Mouse (Mus musculus): Measurements from ENCODE around the gene Gas2.

The Gas2 gene

DNA sequence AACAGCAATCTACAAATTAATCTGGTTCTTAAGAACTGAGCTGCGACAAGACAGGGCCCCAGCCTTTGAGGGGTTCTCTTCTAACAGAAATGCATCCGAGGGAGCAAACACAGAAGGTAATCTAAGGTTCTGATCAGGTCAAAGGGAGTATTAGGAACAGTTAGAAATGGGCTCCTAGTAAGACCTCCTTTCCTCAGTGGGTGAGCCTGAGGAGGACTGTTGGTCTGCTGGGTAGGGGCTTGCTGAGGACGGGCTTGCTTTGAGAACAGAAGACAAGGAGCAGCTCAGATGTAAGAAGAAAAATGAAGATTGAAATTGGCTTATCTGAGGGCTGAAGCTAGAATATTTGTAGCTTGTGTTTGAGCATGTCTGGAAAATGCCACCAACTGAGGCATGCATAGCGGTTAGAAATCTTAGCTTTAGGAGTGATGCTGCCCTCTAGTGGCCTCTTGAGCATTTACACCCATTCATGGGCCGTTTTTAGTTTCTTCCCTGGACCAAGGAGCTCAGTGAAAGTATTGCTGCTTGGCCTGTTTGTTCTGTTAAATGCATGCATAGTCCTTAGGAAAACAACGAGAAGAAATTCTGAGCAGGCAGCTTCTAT lies 110.5 kb downstream of the Gas2 start:
- peak; percentile 56 for DNase-seq

DNA sequence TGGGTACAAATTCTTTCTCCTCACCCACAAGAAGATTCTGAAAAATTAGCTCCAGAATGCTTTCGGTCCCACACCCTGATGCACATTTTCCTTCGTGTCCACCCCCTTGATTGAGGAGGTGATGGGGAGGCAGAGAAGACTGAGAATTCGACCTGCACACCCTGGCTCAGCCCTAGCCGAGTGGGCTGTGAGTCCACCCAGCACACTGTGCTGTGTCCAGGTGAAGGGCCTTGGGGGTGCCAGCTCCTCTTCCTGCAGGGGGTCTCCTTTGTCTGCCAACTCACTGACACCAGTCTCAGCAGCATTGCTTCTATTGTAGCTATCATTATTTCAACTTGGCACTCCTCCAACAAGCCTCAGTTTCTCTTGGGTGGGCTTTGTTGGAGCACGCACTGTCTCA lies 111.3 kb downstream of the Gas2 start:
- DNase-seq, result no peak

DNA sequence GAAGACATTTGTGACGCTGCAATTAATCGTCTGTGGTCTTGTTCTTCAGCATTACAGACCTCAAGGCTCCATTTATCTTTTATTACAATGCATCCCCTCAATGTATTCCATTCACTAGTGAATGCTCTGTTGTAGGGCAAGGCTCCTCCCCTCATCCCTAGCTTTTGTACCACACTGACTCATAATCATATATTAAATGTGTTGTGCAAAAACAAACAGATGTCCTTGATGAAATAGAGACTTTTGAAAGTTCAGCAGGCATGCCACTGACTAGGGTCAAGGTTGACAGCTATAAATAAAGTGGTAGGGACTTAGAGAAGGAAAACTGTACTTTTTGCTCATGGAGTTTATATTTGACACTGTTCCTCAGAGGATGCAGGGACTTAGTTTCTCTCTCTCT lies 111.7 kb downstream of the Gas2 start:
- no peak for DNase-seq

DNA sequence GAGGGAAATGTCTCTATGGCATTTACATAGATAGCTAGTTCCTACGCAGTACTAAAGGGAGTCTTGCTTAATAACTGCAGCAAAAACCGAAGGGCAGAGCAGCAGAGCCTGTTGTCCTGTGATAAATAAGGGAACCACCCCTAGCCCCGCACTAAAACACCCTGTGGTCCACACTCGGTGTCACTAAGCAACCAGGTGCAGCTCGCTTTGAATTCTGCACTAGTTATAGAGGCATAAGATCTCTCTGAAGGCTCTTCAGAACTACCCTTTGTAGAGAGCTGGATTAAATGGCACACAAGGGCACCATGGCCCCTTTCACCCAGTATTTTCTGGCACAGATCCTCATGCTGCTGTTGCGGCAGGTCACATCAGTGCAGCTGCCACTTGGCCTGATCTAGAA lies 113.4 kb downstream of the Gas2 start:
- no peak for DNase-seq

DNA sequence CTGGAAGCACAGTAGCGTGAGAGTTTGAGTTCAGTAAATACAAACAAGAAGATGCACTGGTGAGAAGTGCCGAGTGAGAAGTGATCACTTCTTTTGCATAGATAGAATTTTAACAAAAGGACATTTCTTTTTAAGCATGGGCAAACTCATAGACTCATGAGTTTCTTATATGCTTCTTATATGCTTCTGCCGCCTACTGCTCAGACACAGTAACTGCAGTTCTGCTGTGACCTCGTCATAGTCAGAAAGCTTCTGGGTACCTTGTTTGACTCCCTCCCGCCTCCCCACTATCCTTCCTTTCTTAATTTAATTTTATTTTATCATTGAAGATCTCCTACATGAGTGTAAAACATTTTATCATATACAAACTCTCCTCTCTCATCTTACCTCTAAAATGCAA lies 117.5 kb downstream of the Gas2 start:
- peak; percentile 18 for DNase-seq

- no peak for DNase-seq
These were observed 120.5 kb downstream of the Gas2 start for GRCm38 (mm10) chr7:51982303-51982702.

DNA sequence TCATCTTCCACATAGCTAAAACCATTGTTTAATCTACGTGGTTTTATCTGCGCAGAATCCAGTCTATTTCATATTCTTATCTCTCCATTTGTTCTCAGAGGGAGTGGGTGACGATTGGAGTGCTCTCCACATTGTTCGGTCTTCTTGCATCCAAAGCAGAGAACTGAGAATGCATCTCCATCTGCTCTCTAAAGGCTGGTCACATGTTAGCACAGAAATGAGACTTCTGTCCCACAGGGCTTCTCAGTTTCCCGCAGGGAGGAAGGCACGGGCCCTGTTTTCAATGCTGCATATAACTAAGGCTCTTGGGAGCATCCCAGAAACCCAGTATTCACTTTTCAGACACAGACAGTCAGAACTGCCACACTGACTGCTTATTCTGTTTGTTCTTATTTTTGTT lies 123.9 kb downstream of the Gas2 start:
- DNase-seq, result no peak

- no peak for DNase-seq
These were observed 125.1 kb downstream of the Gas2 start for GRCm38 (mm10) chr7:51986909-51987308.

DNA sequence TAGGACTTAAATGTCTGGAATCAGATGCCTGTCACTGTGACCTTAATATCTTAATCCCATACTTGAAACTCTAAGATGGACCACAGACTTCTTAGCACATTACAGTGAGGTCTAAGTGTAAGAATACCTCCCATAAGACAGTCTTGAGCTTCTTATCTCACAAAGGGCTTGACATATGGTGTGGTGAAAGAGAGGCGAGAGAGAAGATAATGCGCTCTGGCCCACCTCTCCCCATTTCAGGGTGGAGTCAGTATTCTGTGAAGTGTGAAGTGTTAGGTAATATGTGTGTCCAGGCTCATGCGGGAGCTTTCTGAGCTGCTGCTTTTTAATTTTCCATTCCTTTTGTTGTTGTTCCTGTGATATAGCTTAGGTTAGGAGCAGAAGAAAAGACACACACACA lies 129.2 kb downstream of the Gas2 start:
- no peak for DNase-seq

- peak; percentile 94 for DNase-seq
These were observed 143.9 kb downstream of the Gas2 start, which contains the start of gene Svip for GRCm38 (mm10) chr7:52005511-52006295. Gene Svip, minus strand, starts transcription at chr7:52006018.

DNA sequence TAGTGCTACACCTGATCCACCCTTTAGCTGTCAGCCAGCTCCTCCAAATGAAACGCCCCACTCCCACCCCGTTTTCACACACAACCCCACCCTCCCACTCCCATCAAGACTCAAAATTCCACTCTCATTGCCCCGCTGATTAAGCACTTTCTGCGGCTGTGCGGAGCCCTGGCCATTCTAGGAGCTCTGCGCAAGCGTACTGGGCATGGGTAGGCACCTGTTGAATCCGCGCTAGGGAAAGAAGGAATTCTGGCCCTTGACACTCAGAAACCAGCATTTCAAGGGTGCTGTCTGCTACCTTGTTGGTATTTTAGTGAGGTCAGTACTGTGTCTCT lies 144.4 kb downstream of the Gas2 start:
- DNase-seq, result no peak

- no peak for DNase-seq
These were observed 145.3 kb downstream of the Gas2 start for GRCm38 (mm10) chr7:52007138-52007537.

- no peak for DNase-seq
These were observed 151.6 kb downstream of the Gas2 start for GRCm38 (mm10) chr7:52013457-52013856.

DNA sequence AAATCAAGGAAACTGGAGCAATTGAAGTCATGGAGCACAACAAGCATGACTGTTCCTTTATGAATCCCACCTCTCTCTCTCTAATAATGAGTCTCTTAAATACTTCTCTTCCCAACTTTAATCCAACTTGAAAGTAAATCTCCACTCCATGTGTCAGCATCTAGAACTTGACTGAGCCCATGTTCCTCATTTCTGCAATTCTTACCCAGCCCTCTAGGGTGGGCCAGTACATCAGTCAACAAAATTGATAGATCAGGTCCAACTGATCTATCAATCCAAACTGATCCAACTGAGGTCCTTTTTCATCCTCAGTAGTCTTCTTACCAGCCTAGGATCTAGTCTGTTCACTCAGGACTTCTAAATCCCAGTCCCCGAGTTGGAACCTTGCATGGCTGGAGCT lies 153.4 kb downstream of the Gas2 start:
- no peak for DNase-seq

GRCm38 (mm10) chr7:52015628-52016027 lies 153.8 kb downstream of the Gas2 start, which contains the start of gene 1700015G11Rik:
Gene 1700015G11Rik, minus strand, starts transcription at chr7:52015728.
- no peak for DNase-seq

DNA sequence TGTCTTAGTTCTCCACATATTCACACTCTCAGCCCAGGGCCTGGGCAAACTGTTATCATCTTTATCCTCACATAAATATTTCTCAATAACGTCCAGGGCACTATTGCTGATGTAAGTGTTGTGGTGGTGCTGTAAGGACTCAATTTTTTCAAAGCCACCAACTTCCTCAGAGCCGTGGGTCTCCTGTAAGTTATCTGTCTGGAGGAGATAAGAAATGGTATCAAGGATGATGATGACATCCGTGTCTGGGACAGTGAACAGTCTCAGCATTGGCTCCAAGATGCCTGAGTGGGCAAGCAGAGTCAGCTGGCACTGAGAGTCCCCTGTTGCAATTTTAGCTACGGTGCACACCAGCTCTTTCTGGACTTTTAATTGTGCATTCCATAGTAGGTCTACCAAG lies 160.2 kb downstream of the Gas2 start:
- no peak for DNase-seq

GRCm38 (mm10) chr7:52024050-52024626 lies 162.3 kb downstream of the Gas2 start:
- no peak for DNase-seq

DNA sequence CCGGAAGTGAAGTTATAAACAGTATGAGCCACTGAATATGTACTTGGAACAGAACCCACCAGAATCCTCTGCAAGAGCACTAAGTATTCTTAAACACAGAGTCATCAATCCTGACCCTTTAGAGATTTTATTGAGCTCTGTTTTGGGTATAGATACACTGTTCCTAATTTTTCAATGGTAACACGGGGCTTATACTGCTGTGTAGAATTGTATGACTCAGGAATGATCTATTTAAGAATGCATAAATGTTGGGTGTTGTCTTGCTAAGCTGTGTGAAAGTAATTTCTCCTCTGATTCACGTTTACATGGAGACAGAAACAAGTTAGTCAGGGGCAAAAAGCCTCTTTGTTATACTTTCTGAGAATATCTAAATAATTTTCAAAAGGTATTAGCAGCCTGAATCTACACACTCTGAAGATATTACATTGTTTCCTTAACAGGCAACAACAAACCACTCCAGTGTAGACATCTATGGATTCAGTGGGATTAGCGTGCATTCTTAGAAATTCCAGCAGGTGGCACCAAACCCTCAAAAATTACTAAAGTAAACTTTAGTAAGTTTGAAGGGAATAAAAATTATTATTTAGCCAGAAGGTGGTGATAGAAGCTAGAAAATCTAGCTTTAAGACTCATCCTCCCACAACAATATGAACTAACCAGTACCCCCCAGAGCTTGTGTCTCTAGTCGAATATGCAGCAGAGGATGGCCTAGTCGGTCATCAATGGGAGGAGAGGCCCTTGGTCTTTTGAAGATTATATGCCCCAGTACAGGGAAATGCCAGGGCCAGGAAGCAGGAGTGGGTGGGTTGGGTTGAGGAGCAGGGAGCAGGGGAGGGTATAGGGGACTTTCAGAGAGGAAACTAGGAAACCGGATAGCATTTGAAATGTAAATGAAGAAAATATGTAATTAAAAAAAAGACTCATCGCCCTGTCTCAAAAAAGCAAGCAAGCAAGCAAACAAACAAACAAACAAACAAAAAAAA lies 176.1 kb downstream of the Gas2 start:
- DNase-seq, result peak; percentile 54

Data from kidney, postnatal 10 days (tissue).